Mouse (Mus musculus): ENCODE measurements at regions not wholly inside any gene's neighbourhood (a gene's known extent, or its start where the extent isn't known, plus 50 kb on each side); places are given as distances from the start of the nearest gene placed in this dataset.
"Not testable (repeated sequence)": the region's sequence is repeated elsewhere in the genome, so short reads cannot be mapped to it uniquely, and the experiment has no call there.

- DNase-seq (ENCODE audit: low read depth, low spot score): no peak
These were observed 317.3 kb upstream of the Irx1 start for GRCm38 (mm10) chr13:72280871-72281270.

GRCm38 (mm10) chr13:72282764-72283163 is 319.2 kb upstream of the Irx1 start:
- DNase-seq (ENCODE audit: low read depth, low spot score): no peak

- no peak for DNase-seq (ENCODE audit: low read depth, low spot score)
These were observed 320.2 kb upstream of the Irx1 start for GRCm38 (mm10) chr13:72283701-72284100.

DNA sequence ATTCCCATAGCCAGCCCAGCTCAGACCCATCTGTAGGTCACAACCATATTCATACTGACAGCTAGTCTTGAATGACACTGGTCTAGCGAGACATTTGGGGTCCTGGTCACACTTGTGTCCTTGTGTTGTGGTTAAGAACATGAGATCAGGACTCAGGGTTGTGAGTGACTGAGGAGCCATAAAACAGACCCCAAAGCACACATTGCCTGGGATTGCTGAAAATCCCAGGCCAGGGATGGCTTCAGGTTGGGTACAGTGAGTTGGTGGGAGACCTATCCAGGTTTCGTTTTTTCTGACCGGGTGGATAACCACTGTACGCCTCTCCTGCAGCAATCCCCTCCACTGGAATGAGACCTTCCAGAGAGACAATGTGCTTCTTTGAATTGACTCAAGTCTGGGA is 322.8 kb upstream of the Irx1 start:
- DNase-seq (ENCODE audit: low read depth, low spot score): no peak

GRCm38 (mm10) chr13:72288381-72289092 is 325.0 kb upstream of the Irx1 start:
- DNase-seq (ENCODE audit: low read depth, low spot score): no peak

- DNase-seq (ENCODE audit: low read depth, low spot score): no peak
These were observed 325.6 kb upstream of the Irx1 start for GRCm38 (mm10) chr13:72289093-72289501.

DNA sequence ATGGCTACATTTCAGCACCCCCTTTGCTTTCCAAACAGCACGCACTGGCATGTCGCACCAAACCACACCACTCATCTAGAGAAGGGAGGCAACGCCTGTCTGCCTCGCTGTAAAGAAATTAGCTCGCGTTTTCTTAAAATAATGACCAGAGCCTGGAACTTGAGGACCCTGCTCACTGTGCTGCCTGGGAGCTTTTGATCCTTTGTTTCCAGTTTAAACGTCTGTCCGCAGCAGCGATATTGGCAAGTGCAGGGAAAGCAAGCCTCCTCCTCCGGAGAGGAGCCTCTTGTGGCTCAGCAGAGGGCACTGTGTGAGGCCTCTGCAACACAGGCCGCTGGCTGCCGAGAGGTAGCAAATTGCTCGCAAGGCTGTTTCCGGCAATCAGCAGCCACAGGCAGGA is 328.8 kb upstream of the Irx1 start:
- DNase-seq (ENCODE audit: low read depth, low spot score): no peak

DNA sequence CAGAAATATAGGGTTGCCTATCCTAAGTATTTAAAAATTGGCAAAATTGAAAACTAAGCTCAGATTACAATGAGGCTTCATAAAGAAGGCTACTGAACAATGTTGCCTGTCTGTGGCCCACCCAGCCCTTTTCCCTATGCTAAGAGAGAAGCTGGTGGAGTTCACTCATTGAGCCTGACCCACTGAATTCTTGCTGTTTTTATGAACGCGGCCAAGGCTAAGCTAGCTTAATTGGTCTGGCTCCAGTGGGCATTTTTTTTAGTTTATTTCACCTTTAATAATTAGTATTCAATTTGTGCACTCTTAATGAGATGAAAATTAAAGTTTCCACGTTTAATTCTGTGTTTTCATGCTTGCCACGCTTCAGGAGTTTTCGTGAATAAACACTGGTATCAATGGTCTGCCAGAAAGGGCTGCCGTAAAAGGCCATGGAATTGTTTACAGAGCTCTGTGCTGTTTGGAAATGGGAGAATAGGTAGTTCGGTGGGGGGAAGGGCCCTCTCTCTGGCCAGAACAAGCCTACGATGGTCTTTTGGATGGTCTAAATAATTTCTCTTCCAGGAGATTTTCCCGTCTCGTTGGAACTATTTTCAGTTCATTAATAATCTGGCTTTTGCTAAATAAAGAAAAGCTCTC is 329.7 kb upstream of the Irx1 start:
- no peak for DNase-seq (ENCODE audit: low read depth, low spot score)

DNA sequence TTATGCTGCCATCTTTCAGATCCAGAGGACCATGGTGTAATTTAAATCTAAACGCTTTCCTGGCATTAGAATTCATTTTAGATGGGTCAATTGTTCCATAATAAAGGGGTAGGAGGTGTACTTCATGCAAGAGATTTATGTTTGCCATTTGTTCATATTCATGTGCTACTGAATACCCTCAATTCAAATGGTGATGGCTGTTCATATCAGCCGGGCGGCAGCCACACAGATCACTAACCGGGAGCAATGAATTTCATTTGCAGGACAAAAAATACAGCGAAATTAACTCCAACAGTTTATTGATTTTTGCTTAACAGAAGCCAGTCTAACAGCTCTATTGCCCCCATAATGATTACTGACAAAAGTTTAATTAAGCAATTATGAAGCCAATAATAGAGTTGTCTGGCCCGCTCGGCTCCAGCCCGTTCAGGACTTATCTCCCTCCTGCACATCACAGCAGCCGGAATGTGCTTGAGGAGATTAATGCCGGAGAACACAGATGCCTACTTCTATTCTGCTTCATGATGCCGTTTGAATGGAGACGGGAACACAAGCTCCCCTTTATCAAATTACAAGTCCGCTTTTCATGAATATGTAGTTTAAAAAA is 330.3 kb upstream of the Irx2 start:
- no peak for DNase-seq (ENCODE audit: low read depth, low spot score)

DNA sequence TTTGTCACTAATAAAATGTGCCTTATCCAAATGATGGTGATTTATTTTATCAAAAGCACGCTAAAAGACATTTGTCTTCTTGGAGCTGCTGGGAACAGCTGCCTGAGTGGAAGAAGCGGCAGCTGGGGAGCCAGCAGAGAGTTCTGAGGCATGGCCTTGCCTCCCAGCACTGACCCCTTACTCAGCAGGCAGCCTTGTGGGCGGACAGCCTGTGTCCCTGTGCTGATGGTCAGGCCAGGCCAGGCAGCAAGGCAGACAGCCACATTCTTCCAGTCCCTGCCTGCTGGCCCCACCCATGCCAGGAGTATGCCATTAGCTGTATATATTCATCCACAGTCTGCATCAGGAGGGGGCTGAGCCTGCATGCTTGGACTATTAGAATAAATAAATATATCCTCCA is 329.0 kb upstream of the Irx2 start:
- no peak for DNase-seq (ENCODE audit: low read depth, low spot score)

- no peak for DNase-seq (ENCODE audit: low read depth, low spot score)
These were observed 327.5 kb upstream of the Irx2 start for GRCm38 (mm10) chr13:72301114-72301513.

GRCm38 (mm10) chr13:72301841-72302240 is 326.8 kb upstream of the Irx2 start:
- no peak for DNase-seq (ENCODE audit: low read depth, low spot score)

GRCm38 (mm10) chr13:72302436-72303125 is 326.0 kb upstream of the Irx2 start:
- no peak for DNase-seq (ENCODE audit: low read depth, low spot score)

GRCm38 (mm10) chr13:72303126-72303760 is 325.4 kb upstream of the Irx2 start:
- no peak for DNase-seq (ENCODE audit: low read depth, low spot score)

DNA sequence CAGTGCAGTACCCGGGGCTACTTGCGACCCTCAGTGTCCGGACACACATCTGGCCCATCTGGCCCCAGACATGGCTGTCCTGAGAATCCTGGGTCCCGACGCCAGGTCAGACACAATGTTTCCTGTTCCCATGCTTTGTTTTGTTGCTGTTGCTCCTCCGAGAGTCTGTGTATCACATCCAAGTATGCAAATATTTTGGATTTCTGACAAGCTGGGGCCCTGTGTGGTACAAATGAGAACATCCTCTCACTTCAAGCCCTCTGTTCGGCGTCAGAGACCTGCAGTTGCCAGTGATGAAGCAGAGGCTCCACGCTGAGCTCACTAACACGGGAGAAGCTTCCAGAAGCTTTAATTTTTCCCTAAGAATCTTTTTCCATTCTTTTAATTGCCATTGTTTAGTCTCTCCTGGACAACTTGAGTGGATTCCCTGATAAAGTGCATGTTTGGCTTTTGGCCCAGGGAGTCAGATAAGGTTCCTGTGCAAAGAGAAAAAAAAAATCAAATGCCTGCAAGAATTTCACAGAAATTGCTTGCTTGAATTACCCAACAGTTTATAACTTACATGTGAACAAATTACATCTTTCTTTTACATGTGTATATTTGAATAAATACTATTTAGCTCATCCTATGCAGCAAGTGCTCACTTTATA is 304.5 kb upstream of the Irx2 start:
- DNase-seq (ENCODE audit: low read depth, low spot score): no peak

DNA sequence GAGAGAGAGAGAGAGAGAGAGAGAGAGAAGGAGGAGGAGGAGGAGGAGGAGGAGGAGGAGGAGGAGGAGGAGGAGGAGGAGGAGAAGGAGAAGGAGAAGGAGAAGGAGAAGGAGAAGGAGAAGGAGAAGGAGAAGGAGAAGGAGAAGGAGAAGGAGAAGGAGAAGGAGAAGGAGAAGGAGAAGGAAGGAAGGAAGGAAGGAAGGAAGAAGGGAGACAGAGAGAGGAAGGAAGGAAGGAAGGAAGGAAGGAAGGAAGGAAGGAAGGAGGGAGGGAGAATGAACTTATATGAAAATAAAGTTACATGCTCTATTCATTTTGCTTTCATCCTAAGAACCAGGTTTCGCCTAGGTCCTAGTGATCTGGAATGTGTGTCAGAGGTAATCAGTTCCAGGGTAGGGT is 302.4 kb upstream of the Irx2 start:
- not testable (repeated sequence) for DNase-seq (ENCODE audit: low read depth, low spot score)

DNA sequence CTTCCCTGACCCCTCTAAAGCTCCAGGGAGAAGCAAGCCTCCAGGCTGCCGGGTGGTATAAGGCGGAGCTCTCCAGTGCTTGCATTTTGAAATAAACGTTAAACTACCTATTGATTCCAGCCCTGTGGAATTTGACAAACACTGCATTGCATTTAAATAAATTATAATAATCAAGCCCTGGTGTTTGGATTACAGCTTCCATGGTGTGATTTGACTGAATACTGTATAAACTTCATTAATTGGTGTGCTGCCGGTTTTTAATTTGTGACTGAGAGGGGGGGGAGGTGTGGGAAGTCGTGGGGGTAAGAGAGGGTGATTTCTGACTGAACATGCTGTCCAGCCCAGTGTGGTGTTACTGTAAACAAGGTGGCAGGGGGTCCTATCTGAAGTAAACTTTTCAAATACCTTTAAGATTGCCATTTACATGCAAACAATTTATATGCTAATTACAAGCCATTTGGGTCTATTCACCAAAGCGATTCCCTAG is 282.9 kb upstream of the Irx2 start:
- DNase-seq (ENCODE audit: low read depth, low spot score): no peak

GRCm38 (mm10) chr13:72346207-72346943 is 282.2 kb upstream of the Irx2 start:
- no peak for DNase-seq (ENCODE audit: low read depth, low spot score)

- DNase-seq (ENCODE audit: low read depth, low spot score): no peak
These were observed 281.6 kb upstream of the Irx2 start for GRCm38 (mm10) chr13:72346944-72347586.

DNA sequence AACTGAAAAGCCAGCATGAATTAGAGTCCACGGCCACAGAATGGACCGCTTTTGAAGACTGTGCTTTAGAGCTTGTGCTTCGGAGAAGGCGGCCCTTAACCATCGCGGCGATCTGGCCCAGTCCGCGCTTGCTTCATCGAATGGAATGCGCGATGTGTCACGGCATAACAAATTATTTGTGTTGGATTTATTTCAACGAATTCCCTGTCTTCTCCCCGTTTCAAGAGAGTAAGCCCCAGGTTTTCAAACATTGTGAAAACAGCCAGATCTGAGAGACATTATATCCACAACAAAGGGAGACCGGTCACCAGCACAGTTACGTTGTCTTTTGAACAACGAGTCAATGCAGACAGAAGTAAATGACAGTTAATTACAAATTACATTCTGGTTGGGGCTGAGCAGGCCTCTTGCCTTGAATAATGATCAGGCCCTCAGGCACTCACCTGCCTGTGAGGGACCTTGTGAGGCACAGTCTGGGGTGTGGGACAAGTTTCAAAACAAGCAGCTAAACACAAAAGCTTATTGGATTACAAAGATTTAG is 275.9 kb upstream of the Irx2 start:
- DNase-seq (ENCODE audit: low read depth, low spot score): no peak

Data from embryo, embryonic 11.5 days (tissue).